Mouse (Mus musculus) adrenal gland, adult 8-10 months (tissue): Measurements from ENCODE around the gene Apol9b. TPM values are rescaled to one million over a fixed set of nuclear protein-coding genes. Genes with fewer than 3 reads are reported as not detected.

Experiments
- DNase-seq: peaks from one replicate; pipeline ENCODE4 v3.0.0; 2022
- total RNA-seq, 4 experiments: library from RNA; stranded (reverse); gene quantifications; 2 replicates each; pipeline ENCODE4 v1.2.4; 2022

Apol9b gene
- total RNA-seq, 4 experiments from 2014 or later = 0.35 to 1.7 (median 0.78) TPM

GRCm38 (mm10) chr15:77748414-77748813 lies 19.6 kb downstream of the Apol9b start:
- DNase-seq = no peak

GRCm38 (mm10) chr15:77749717-77750116 lies 20.9 kb downstream of the Apol9b start:
- no peak for DNase-seq

GRCm38 (mm10) chr15:77750461-77750860 lies 21.6 kb downstream of the Apol9b start:
- no peak for DNase-seq

- DNase-seq = no peak
These were observed 23.6 kb downstream of the Apol9b start for GRCm38 (mm10) chr15:77752443-77752842.

GRCm38 (mm10) chr15:77755132-77755531 lies 26.3 kb downstream of the Apol9b start:
- DNase-seq = no peak

- DNase-seq = no peak
These were observed 27.2 kb downstream of the Apol9b start for GRCm38 (mm10) chr15:77756081-77756480.

- no peak for DNase-seq
These were observed 28.0 kb downstream of the Apol9b start, which contains the start of gene Apol8 for GRCm38 (mm10) chr15:77756848-77757247. Gene Apol8, minus strand, starts transcription at chr15:77757003.

- DNase-seq = no peak
These were observed 28.9 kb downstream of the Apol9b start for GRCm38 (mm10) chr15:77757586-77758226.

GRCm38 (mm10) chr15:77760037-77760436 lies 31.2 kb downstream of the Apol9b start:
- DNase-seq = no peak

- DNase-seq = peak; percentile 76
These were observed 32.2 kb downstream of the Apol9b start for GRCm38 (mm10) chr15:77761083-77761482.

GRCm38 (mm10) chr15:77761561-77762380 lies 32.9 kb downstream of the Apol9b start:
- DNase-seq = peak; percentile 58

- no peak for DNase-seq
These were observed 34.2 kb downstream of the Apol9b start for GRCm38 (mm10) chr15:77763050-77763449.

GRCm38 (mm10) chr15:77763702-77764101 lies 34.9 kb downstream of the Apol9b start:
- peak; percentile 57 for DNase-seq

GRCm38 (mm10) chr15:77764391-77765006 lies 35.7 kb downstream of the Apol9b start:
- peak; percentile 48 for DNase-seq

GRCm38 (mm10) chr15:77765484-77766093 lies 36.8 kb downstream of the Apol9b start:
- no peak for DNase-seq

- DNase-seq = no peak
These were observed 38.1 kb downstream of the Apol9b start for GRCm38 (mm10) chr15:77766981-77767380.

GRCm38 (mm10) chr15:77770341-77770740 lies 41.5 kb downstream of the Apol9b start:
- no peak for DNase-seq

GRCm38 (mm10) chr15:77770942-77771341 lies 42.1 kb downstream of the Apol9b start:
- DNase-seq = no peak

- no peak for DNase-seq
These were observed 44.5 kb downstream of the Apol9b start for GRCm38 (mm10) chr15:77773099-77773915.

- DNase-seq = no peak
These were observed 45.5 kb downstream of the Apol9b start for GRCm38 (mm10) chr15:77774303-77774702.

- no peak for DNase-seq
These were observed 46.5 kb downstream of the Apol9b start for GRCm38 (mm10) chr15:77775186-77775963.
